Mouse (Mus musculus) urinary bladder, postnatal 14 days (tissue): ENCODE measurements at regions not wholly inside any gene's neighbourhood (a gene's known extent, or its start where the extent isn't known, plus 50 kb on each side); places are given as distances from the start of the nearest gene placed in this dataset.

Experiments used
- DNase-seq: peaks from one replicate; pipeline ENCODE4 v3.0.0; 2021; ENCODE audit warnings: low spot score

DNA sequence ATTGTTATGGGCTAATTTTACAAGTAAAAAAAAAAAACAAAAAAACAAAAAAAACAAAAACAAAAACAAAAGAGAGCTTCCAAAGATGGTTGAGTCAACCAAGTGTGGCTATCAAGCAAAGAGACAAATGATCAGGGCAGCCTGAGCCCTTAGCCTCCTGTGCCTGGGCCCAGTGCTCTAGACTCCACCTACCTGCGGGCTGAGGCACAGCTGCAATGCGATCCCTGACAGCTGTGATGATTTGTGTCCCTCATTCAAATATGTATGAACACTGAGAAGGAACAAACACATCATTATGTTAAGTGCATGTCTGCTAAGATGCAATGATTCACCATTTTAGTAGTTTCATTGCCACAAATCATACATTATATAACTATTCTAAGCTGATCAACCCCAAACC, 199.0 kb upstream of the Thbs1 start:
- no peak for DNase-seq

GRCm38 (mm10) chr2:117913846-117914245, 197.8 kb upstream of the Thbs1 start:
- DNase-seq = no peak

GRCm38 (mm10) chr2:117915821-117916220, 195.9 kb upstream of the Thbs1 start:
- no peak for DNase-seq

GRCm38 (mm10) chr2:117917181-117917580, 194.5 kb upstream of the Thbs1 start:
- DNase-seq = no peak

DNA sequence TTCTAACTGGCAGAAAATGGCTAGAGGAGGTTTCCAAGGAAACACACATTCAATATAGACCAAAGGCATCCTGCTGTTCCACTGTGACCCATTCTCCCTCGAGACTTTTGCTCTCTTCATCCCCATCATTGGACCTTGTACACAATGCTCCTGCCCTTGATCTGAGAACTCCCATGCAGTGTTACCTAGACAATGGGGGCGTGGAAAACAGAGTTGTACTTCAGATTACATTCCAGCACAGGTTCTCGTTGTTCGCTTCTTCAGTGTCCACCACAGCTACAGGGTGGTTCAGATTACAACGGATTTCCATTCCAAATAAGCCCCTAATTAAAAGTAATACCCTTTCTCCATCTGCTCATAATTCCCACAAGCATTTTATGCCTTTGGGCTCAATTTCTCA, 186.8 kb upstream of the Thbs1 start:
- DNase-seq = no peak

DNA sequence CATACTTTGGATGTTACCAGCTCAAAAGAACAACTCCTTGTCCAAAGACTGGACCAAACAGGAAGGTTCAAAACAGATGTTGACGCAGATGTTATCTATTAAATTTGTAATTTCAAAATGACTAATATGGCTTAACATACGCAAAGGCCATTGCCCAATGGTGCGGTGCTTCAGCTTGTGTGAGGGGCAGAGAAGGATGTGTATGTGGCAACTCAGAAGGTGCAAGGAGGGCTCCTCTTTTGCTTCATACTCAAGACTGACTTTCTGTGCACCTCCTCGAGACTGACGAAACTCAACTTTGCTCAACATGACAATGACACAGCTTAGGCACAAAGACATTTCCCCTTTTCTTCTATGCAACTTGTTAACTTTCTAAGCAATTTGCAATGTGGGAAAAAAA, 186.3 kb upstream of the Thbs1 start:
- DNase-seq = no peak

GRCm38 (mm10) chr2:117928062-117928461, 183.6 kb upstream of the Thbs1 start:
- no peak for DNase-seq

DNA sequence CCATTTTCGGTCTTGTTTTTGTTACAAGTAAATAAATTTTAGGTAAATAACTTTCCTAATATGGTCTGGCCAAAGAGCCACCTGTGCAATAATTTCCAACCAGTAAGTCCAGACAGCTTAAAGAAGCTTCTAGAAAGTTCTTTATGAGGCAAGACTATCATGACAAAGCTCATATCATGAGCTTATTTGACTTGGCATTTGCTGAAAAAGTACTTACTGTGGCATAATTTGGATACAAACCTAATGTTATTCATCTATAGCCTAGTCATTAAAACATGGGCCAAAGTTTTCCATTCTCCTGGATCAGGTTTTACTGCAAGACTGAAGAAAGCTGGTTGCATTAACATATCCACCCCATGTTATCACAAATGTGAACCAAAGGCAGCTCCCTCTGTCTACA, 182.1 kb upstream of the Thbs1 start:
- DNase-seq = no peak

DNA sequence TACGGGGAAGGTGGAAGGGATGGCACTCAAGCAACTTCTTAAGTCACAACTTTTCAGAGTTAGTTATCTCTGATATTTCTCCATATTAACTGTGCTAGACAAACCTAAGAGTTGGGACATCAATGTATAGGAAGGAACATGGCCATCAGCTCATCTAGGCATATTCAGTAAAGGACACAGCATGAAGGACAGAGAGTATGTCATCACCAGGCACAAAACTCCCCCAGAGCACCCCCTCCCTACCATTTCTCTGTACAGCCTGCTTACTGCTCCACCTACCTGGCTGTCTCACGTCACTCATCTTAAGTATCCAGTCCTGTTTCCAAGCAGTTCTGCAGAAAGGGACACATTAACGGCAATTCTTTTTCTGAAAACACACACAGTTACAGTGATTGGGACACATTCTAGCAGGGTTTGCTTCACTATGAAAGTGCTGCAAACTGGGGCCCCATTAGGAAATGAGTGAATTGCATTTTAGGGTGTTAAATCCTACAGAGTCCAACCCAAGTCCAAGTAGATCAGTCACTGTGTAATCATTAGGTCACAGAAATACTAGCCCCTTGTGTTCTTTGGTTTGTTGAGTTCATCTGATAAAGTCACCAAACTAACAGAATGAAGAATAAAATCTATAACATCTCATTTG, 180.7 kb upstream of the Thbs1 start:
- DNase-seq = no peak

GRCm38 (mm10) chr2:117936590-117936989, 175.1 kb upstream of the Thbs1 start:
- DNase-seq = no peak

GRCm38 (mm10) chr2:117938283-117939049, 173.2 kb upstream of the Thbs1 start:
- no peak for DNase-seq

DNA sequence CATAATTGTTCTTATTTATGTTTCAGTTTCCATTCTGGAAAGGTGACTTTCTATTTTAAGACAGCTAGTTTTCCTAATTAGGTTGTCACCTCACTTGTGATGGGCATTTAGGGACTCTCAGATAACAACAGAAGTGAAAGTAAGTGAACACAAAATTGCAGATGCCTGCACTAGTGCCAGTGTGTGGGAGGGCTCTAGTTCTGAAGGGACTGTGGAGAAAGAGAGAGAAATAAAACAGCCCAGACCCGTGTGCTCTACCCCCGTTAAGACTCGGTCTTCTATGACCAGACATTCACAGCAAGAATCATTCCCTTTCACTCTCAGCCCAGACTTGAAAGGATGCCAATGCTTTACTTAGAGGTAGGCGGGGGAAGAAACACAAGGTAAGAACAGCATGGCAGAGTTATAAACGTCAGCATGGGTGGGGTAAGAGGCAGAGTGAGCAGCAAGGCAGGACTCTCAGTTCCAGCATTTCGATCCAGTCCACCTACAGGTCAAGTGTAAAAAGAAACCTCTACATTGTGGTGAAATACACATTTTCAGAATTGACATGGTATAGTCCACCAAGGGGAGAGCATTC, 170.1 kb upstream of the Thbs1 start:
- DNase-seq = no peak

DNA sequence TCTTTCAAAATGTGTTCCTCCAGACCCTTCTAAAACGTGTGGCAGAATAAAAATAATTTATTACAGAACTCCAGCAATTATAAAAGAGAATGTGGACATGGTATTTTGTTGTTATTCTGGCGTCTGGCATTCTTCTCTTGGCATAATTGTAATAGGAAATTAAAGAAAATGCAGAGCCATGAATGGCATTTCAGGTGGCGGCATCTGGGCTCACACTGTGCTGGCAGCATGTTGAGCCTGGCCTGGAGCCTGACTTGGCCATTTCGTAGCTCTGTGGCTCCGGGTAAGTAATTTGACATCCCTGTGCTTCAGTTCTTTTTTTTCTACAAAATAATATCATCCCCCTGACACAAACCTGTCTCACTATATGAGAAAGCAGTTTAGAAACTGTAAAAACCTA, 168.0 kb upstream of the Thbs1 start:
- DNase-seq = no peak

GRCm38 (mm10) chr2:117944325-117944724, 167.4 kb upstream of the Thbs1 start:
- DNase-seq = no peak

- DNase-seq = no peak
Measured at GRCm38 (mm10) chr2:117944942-117945341, 166.7 kb upstream of the Thbs1 start.

DNA sequence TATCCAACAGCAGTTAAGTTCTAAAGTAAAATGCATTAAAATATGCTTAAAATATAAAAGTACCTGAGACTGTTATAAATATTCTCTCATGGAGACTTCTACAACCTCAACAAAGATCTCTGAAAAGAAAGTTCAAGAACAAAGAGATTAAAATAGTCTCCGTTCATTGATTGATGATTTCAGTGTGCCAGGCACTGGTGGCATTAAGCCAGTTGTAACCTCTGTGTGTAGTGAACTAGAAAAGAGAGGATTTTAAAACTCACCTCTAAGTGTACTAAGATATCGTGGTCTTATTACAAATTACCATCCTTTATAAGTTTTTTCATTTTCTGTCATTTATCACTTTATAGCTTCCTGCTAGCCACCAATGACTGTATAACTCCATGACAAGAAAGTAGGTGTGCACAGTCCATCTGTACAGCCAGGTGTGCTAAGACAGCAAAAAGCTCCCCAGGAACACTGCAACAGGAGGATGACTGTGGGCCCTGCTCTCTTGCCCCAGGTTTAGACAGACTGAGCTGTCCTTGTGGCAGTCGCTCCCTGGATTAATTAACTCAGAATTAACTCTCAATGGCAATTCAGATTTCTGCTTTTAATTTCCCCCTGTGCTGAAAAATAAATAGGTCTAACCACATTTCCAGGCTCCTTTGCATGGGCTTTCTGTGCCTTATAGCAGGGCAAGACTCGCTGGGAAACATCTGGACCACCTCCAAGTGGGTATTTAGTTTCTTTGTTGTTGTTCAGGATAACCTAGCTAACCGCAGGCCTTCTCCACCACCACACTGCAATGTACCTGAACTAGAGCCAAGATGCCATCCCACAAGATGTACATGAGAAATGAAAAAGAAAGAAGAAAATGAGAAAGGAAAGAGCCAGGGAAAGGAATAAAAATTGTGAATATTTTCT, 161.0 kb upstream of the Thbs1 start:
- DNase-seq = no peak

DNA sequence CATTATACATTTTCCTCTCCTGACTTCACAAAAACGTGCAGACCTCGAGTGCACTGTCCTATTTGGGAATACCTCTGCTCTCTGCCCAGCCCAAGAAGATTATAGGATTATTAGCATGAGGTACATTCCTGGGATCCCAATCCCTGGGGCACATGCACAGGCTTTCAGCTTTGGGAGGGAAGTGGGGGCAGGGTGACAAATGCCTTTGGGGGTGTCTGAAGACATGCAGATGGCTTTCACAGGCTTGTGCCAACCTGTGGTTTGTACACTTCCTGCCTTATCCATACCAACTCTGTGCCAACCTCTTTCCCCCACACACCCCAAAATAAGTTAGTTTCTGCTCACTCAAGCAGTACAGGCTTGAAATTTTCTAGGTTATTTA, 160.3 kb upstream of the Thbs1 start:
- DNase-seq = no peak

DNA sequence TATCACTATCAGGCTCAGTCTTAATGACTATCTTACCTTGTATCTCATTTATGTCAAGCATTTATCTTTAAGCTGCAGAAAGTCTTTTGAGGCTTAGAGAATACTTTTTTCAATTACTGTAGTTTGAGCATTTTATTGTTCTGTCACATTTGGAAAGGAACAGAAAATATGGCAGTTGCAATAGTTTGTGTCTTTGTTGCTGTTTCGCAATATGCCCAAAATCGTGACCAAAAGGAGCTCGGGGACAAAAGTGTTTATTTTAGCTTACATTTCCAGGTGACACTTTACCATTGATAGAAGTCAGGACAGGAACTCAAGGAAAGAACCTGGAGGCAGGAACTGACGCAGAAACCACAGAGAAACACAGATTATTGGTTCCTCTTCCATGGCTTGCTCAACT, 152.9 kb upstream of the Thbs1 start:
- no peak for DNase-seq

GRCm38 (mm10) chr2:117959440-117959839, 152.2 kb upstream of the Thbs1 start:
- no peak for DNase-seq

DNA sequence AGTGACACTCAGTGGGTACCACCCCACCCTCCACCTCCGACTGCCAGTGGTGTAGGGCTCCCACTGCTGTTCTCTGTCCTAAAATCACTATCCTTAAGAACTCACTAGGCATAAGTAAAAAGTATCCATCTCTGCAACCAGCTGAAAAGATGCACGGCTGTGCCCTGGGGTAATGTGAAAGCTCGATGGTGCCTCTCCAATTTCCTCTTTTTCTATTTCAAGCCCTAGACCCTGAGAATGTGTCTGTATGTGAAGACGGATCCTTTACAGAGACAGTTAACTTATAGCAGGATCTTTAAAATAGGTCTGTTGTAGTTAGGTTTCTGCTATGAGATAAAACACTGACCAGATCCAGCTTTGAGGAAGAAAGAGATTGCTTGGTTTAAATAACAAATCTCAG, 149.1 kb upstream of the Thbs1 start:
- DNase-seq = no peak

DNA sequence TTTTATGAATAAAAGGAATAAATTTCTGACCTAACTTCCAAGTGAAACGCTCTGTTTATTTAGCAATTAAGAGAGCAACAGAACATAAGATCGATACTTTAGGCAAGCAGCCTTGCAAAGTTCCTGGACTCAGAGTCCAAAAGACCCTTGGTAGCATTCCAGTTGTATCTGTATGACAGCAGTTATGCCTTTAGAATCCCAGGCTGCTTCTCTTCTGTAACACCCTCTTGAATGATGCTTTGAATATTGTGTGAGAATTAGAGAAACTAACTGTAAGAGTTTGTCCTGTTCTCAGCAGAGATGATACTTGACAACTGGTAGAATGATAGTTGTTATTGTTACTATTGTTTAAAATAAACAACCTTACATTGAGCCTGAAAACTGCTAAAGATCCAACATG, 148.2 kb upstream of the Thbs1 start:
- no peak for DNase-seq

- no peak for DNase-seq
Measured at GRCm38 (mm10) chr2:117965758-117966157, 145.9 kb upstream of the Thbs1 start.

GRCm38 (mm10) chr2:117968731-117969130, 142.9 kb upstream of the Thbs1 start:
- no peak for DNase-seq
